In genomic region chr8:11463889-11464706, GRCm38 (mm10) we compare ENCODE assay signal across 8 mouse cellular contexts. TPM values are rescaled to one million over a fixed set of nuclear protein-coding genes. Genes with fewer than 3 reads are reported as not detected.
DNase-seq lines count a peak whose midpoint lies in the region; ATAC-seq and TF ChIP-seq lines count a peak whose summit lies in the region.
"Had no signal": no experiment of that assay in that cellular context is flagged by ENCODE, and none has a peak within 500 bp of the region (broad histone marks: within the 10 kb centered on the region; RNA-seq: fewer than 3 reads in every experiment).

No protein-coding gene starts in this region.

- no peaks in the 10 kb centered on the region for H3K9me3 ChIP-seq in midbrain, embryonic 11.5 days (ENCODE audit: control insufficient read depth, low read length)
- peaks cover 5% of the 10 kb centered on the region; the same call in 1 of the 2 replicates for H3K9me3 ChIP-seq in midbrain, embryonic 10.5 days (replicated peaks)
- 0 out of 2 replicates have a peak, but pooled peaks cover 2% of the 10 kb centered on the region for H3K9me3 ChIP-seq in liver, postnatal 0 days (ENCODE audit: low read length)
- H3K9me3 ChIP-seq in forebrain, embryonic 14.5 days (replicated peaks; ENCODE audit: control insufficient read depth, low read length), result no peaks in the 10 kb centered on the region

- no peak overlapping the region for H3K4me3 ChIP-seq in midbrain, embryonic 11.5 days (ENCODE audit: low read depth, low read length)
- no peak overlapping the region for H3K4me3 ChIP-seq in midbrain, embryonic 10.5 days
- no peak overlapping the region for H3K4me3 ChIP-seq in liver, postnatal 0 days (ENCODE audit: low read depth, low read length)
- H3K4me3 ChIP-seq in forebrain, embryonic 14.5 days (ENCODE audit: low read depth, low read length), result no peak overlapping the region

- no peak overlapping the region for H3K9ac ChIP-seq in midbrain, embryonic 11.5 days (ENCODE audit: low read length)
- no peak overlapping the region for H3K9ac ChIP-seq in liver, postnatal 0 days (replicated peaks)
- no peak overlapping the region for H3K9ac ChIP-seq in forebrain, embryonic 14.5 days (ENCODE audit: low read length)

- DNase-seq in midbrain, embryonic 11.5 days (ENCODE audit: low spot score, missing footprints), result peak; percentile 35
- no peak for DNase-seq in midbrain, embryonic 10.5 days (ENCODE audit: low spot score)
- DNase-seq in adrenal gland, postnatal 36 days, result peak; percentile 67 to 74
- DNase-seq in liver, postnatal 0 days, result peak; percentile 29
- DNase-seq in cerebellum, postnatal 10 days, result no peak
- DNase-seq in urinary bladder, postnatal 10 days (ENCODE audit: low spot score), result no peak
- no peak for DNase-seq in forebrain, embryonic 14.5 days (ENCODE audit: low spot score)

- TF ChIP-seq EP300 in liver, postnatal 0 days (IDR thresholded peaks at IDR 0.05; ENCODE audit: low read depth), result peak; percentile 15; the same call in 1 of the 2 replicates

- no peaks in the 10 kb centered on the region for H3K27me3 ChIP-seq in midbrain, embryonic 11.5 days (ENCODE audit: control insufficient read depth, insufficient read depth, low read length)
- H3K27me3 ChIP-seq in midbrain, embryonic 10.5 days (ENCODE audit: low read depth, poor library complexity, severe bottlenecking), result no peaks in the 10 kb centered on the region
- H3K27me3 ChIP-seq in liver, postnatal 0 days (ENCODE audit: insufficient read depth, low read length), result no peaks in the 10 kb centered on the region
- no peaks in the 10 kb centered on the region for H3K27me3 ChIP-seq in forebrain, embryonic 14.5 days (replicated peaks; ENCODE audit: control insufficient read depth, insufficient read depth, low read length)

- H3K36me3 ChIP-seq in midbrain, embryonic 11.5 days (ENCODE audit: control insufficient read depth, insufficient read depth, low read length), result no peaks in the 10 kb centered on the region
- H3K36me3 ChIP-seq in midbrain, embryonic 10.5 days, result no peaks in the 10 kb centered on the region
- 0 out of 2 replicates have a peak, but pooled peaks cover 2% of the 10 kb centered on the region for H3K36me3 ChIP-seq in liver, postnatal 0 days (replicated peaks; ENCODE audit: insufficient read depth, low read length)
- no peaks in the 10 kb centered on the region for H3K36me3 ChIP-seq in forebrain, embryonic 14.5 days (ENCODE audit: control insufficient read depth, insufficient read depth, low read length)

- ATAC-seq in midbrain, embryonic 11.5 days (ENCODE audit: low FRiP score), result no peak
- peak; percentile 71 for ATAC-seq in liver, postnatal 0 days
- no peak for ATAC-seq in forebrain, embryonic 14.5 days

- whole genome bisulfite sequencing in midbrain, embryonic 11.5 days, result 85% methylated on average over 12 of the region's 12 CpGs
- 83% methylated on average over 12 of the region's 12 CpGs for WGBS in midbrain, embryonic 10.5 days
- 35% methylated on average over 12 of the region's 12 CpGs for WGBS in liver, postnatal 0 days (ENCODE audit: insufficient replicate concordance)
- 90% methylated on average over 12 of the region's 12 CpGs for WGBS in forebrain, embryonic 14.5 days

- no peak overlapping the region for H3K27ac ChIP-seq in midbrain, embryonic 11.5 days (ENCODE audit: low read depth, low read length)
- no peak overlapping the region; the same call in 1 of the 2 replicates for H3K27ac ChIP-seq in midbrain, embryonic 10.5 days (replicated peaks)
- peak overlapping the region; percentile 62; the same call in 1 of the 2 replicates for H3K27ac ChIP-seq in liver, postnatal 0 days (ENCODE audit: low read depth)
- no peak overlapping the region for H3K27ac ChIP-seq in forebrain, embryonic 14.5 days (ENCODE audit: low read depth, low read length)

- TF ChIP-seq CTCF in liver, postnatal 0 days (IDR thresholded peaks at IDR 0.05; ENCODE audit: low read depth), result no peak

- peaks cover 5% of the 10 kb centered on the region; the same call in 1 of the 2 replicates for H3K4me1 ChIP-seq in midbrain, embryonic 11.5 days (ENCODE audit: control insufficient read depth, insufficient read depth, low read length)
- H3K4me1 ChIP-seq in midbrain, embryonic 10.5 days, result peaks cover 17% of the 10 kb centered on the region
- H3K4me1 ChIP-seq in liver, postnatal 0 days (ENCODE audit: insufficient read depth), result peaks cover 33% of the 10 kb centered on the region
- peaks cover 2% of the 10 kb centered on the region; the same call in 1 of the 2 replicates for H3K4me1 ChIP-seq in forebrain, embryonic 14.5 days (ENCODE audit: control insufficient read depth, insufficient read depth, low read length)

- H3K4me2 ChIP-seq in midbrain, embryonic 11.5 days, result no peak overlapping the region
- no peak overlapping the region; the same call in 1 of the 2 replicates for H3K4me2 ChIP-seq in liver, postnatal 0 days (ENCODE audit: low read depth, low read length)
- H3K4me2 ChIP-seq in forebrain, embryonic 14.5 days (ENCODE audit: low read length), result no peak overlapping the region

RNA-seq across cellular contexts. Expression of gene Rab20, which starts 14.4 kb away (rescaled TPM):
- 0.63 and 0.65 TPM in 2 replicates for polyA plus RNA-seq in midbrain, embryonic 11.5 days (2014; fragmentation: Nextera tagmentation; extraction: Ambion mirVana)
- polyA plus RNA-seq in midbrain, embryonic 10.5 days (2016; fragmentation: Nextera tagmentation; extraction: Ambion mirVana), result 0.60 and 1.3 TPM in 2 replicates
- total RNA-seq in adrenal gland, postnatal 36 days (2021), result 10 to 100 TPM in 1 of 2 experiments, 1 to 10 TPM in 1; 6.7 to 12.5 TPM
- 10.7 and 11.1 TPM in 2 replicates for polyA plus RNA-seq in liver, postnatal 0 days (2015; fragmentation: Nextera tagmentation; extraction: Ambion mirVana)
- 0.66 and 1.0 TPM in 2 replicates for polyA plus RNA-seq in forebrain, embryonic 14.5 days (2014; fragmentation: Nextera tagmentation; extraction: Ambion mirVana)
- polyA plus RNA-seq: neural tube, embryonic 14.5 days had no signal

RNA-seq across cellular contexts. Expression of gene Naxd, which starts 33.2 kb away (rescaled TPM):
- polyA plus RNA-seq in midbrain, embryonic 11.5 days (2014; fragmentation: Nextera tagmentation; extraction: Ambion mirVana), result 94.2 and 94.8 TPM in 2 replicates
- polyA plus RNA-seq in midbrain, embryonic 10.5 days (2016; fragmentation: Nextera tagmentation; extraction: Ambion mirVana), result 114 and 116 TPM in 2 replicates
- total RNA-seq in adrenal gland, postnatal 36 days (2021), result 10 to 100 TPM; 71.0 to 74.4 TPM
- polyA plus RNA-seq in liver, postnatal 0 days (2015; fragmentation: Nextera tagmentation; extraction: Ambion mirVana), result 46.7 and 47.1 TPM in 2 replicates
- polyA plus RNA-seq in forebrain, embryonic 14.5 days (2014; fragmentation: Nextera tagmentation; extraction: Ambion mirVana), result 158 and 170 TPM in 2 replicates

Comparison
In these comparisons a context has a peak if more than half of its experiments do, and no peak if none do; other contexts are left out.
1. DNase-seq: peak in midbrain, embryonic 11.5 days (single experiment), adrenal gland, postnatal 36 days (2 of 2) and liver, postnatal 0 days (single experiment); none in midbrain, embryonic 10.5 days (single experiment), cerebellum, postnatal 10 days (0 of 2), urinary bladder, postnatal 10 days (single experiment) and forebrain, embryonic 14.5 days (single experiment).